Mouse (Mus musculus) midbrain, embryonic 16.5 days (tissue): ENCODE data around the gene Wnt10a. TPM values are rescaled to one million over a fixed set of nuclear protein-coding genes. Genes with fewer than 3 reads are reported as not detected.

Experiments
- ATAC-seq: fragments of 200-750 bp; cut with Nextera tagmentation; 2 replicates; pipeline ENCODE4 v1.8.0; 2017; ENCODE audit warnings: moderate TSS enrichment
- H3K27ac ChIP-seq: fragments of 300-500 bp; sonication (generic); 2 replicates; pipeline ENCODE4 v1.5.1; 2014; ENCODE audit warnings: mild to moderate bottlenecking, low read length, mixed read lengths
- H3K27me3 ChIP-seq: fragments of 300-500 bp; sonication (generic); 2 replicates; pipeline ENCODE4 v1.6.1; 2014; ENCODE audit warnings: low read depth, low read length, mixed read lengths; ENCODE audit not compliant: control insufficient read depth, insufficient read depth
- H3K36me3 ChIP-seq: fragments of 300-500 bp; sonication (generic); 2 replicates; pipeline ENCODE4 v1.6.1; 2014; ENCODE audit warnings: mild to moderate bottlenecking, low read length, moderate library complexity, mixed read lengths; ENCODE audit not compliant: control insufficient read depth, insufficient read depth
- H3K4me1 ChIP-seq: fragments of 300-500 bp; sonication (generic); 2 replicates; pipeline ENCODE4 v1.6.1; 2014; ENCODE audit warnings: mild to moderate bottlenecking, low read length, mixed read lengths; ENCODE audit not compliant: control insufficient read depth, insufficient read depth
- H3K4me2 ChIP-seq: fragments of 300-500 bp; sonication (generic); 2 replicates; pipeline ENCODE4 v1.6.1; 2014; ENCODE audit warnings: mild to moderate bottlenecking, low read length, mixed read lengths
- H3K4me3 ChIP-seq: fragments of 300-500 bp; sonication (generic); 2 replicates; pipeline ENCODE4 v1.5.1; 2014; ENCODE audit warnings: low read depth, mild to moderate bottlenecking, low read length, moderate library complexity, mixed read lengths
- H3K9ac ChIP-seq: fragments of 300-500 bp; sonication (generic); 2 replicates; pipeline ENCODE4 v1.6.1; 2014; ENCODE audit warnings: low read depth, low read length, mixed read lengths
- H3K9me3 ChIP-seq: fragments of 300-500 bp; sonication (generic); replicated peaks from 2 replicates; pipeline ENCODE4 v1.6.1; 2014; ENCODE audit warnings: mild to moderate bottlenecking, low read length, mixed read lengths; ENCODE audit not compliant: control insufficient read depth, poor library complexity, severe bottlenecking
- WGBS: fragments of 180-500 bp; shearing (Covaris S2); extraction: QIAGEN DNeasy Blood & Tissue Kit; methylation state at CpG from one replicate; pipeline ENCODE4 v1.1.7; 2014; 5-methylcytosine and 5-hydroxymethylcytosine counted together
- polyA plus RNA-seq: library from polyadenylated mRNA; unstranded; fragments of >200 nt; fragmentation: Nextera tagmentation; extraction: Ambion mirVana; gene quantifications from 2 replicates; pipeline ENCODE4 v1.2.1, GENCODE M21; 2015

Wnt10a gene
- polyA plus RNA-seq, 1 experiment from 2014 or later = 0.10 TPM

DNA sequence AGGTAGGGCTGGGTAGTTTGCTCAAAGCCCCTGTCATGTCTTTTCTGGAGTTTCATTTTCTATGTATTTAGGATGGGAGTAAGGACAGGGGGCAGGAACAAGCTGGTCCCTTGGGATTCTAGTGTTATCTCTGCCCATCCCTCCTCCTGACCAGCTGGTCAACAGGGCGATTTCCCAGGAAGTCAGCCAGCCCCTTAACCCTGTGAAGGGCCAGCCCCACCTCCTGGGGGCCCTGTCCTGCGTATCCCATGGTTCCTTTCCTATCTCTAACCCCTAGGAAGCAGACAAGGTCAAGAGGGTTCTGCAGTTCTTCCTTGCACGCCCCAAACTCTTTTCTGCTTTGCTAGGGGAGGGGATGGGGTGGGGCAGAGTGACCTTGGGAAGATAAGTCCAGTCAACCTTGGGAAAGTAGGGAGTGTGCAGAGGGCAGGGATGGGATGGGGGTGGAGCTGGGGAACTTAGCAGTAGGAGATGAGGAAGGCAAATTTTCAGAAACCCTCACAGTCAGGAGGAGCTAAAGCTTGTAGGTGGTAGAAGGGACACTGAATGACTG is 12.3 kb upstream of the Wnt10a start:
- Histone ChIP-seq H3K27ac (no peak overlapping the region), H3K4me2 (no peak overlapping the region), H3K4me3 (no peak overlapping the region), H3K9me3 (no peaks in the 10 kb centered on the region), H3K36me3 (no peaks in the 10 kb centered on the region), H3K4me1 (peaks cover 9% of the 10 kb centered on the region), H3K9ac (no peak overlapping the region), H3K27me3 (peaks cover 65% of the 10 kb centered on the region)
- 43% methylated on average over 3 of the region's 3 CpGs for WGBS
- ATAC-seq = no peak

DNA sequence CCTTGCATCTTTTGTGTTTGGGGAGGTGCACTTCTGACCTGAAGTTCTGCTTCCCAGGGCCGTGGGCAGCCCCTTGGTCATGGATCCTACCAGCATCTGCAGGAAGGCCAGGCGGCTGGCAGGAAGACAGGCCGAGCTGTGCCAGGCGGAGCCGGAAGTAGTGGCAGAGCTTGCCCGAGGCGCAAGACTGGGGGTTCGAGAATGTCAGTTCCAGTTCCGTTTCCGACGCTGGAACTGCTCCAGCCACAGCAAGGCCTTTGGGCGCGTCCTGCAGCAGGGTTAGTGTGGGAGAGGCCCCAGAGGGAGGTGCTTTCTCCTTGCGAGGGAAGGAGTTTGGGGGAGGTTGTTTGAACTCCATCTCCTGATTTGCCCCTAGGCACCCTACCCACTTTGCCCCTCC is 9.3 kb upstream of the Wnt10a start:
- Histone ChIP-seq H3K36me3 (no peaks in the 10 kb centered on the region), H3K4me3 (no peak overlapping the region), H3K27ac (no peak overlapping the region), H3K9ac (no peak overlapping the region), H3K4me2 (no peak overlapping the region), H3K4me1 (peaks cover 13% of the 10 kb centered on the region), H3K27me3 (peaks cover 64% of the 10 kb centered on the region), H3K9me3 (no peaks in the 10 kb centered on the region; the same call in 1 of the 2 replicates)
- 14% methylated on average over 14 of the region's 14 CpGs for WGBS
- no peak for ATAC-seq

DNA sequence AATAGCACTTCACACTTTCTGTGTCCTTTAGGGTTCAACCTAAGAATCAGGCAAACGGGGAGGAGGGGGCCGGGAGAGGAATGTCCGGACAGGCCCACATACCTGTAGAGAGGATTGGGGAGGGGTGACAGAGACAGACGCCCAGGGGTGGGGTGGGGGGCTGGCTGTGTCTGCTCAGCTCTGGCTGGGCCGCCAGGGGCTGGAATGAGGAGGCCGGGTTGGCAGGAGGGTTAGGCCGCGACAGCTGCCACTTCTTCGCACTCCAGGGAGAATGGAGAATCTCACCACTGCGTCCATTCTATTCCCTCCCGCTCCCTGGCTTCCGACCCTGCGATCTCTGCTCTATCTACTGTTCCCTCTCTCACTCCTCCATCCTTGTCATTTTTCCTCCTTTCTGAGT is 7.8 kb upstream of the Wnt10a start:
- ATAC-seq = peak; percentile 22; the same call in 1 of the 2 replicates
- H3K27ac ChIP-seq = no peak overlapping the region
- H3K27me3 ChIP-seq = peaks cover 75% of the 10 kb centered on the region
- H3K36me3 ChIP-seq = no peaks in the 10 kb centered on the region
- H3K4me3 ChIP-seq = peak overlapping the region; percentile 39
- 3% methylated on average over 12 of the region's 13 CpGs for WGBS
- no peaks in the 10 kb centered on the region; the same call in 1 of the 2 replicates for H3K9me3 ChIP-seq
- H3K4me2 ChIP-seq = peak overlapping the region; percentile 81
- peaks cover 13% of the 10 kb centered on the region for H3K4me1 ChIP-seq
- peak overlapping the region; percentile 50 for H3K9ac ChIP-seq

DNA sequence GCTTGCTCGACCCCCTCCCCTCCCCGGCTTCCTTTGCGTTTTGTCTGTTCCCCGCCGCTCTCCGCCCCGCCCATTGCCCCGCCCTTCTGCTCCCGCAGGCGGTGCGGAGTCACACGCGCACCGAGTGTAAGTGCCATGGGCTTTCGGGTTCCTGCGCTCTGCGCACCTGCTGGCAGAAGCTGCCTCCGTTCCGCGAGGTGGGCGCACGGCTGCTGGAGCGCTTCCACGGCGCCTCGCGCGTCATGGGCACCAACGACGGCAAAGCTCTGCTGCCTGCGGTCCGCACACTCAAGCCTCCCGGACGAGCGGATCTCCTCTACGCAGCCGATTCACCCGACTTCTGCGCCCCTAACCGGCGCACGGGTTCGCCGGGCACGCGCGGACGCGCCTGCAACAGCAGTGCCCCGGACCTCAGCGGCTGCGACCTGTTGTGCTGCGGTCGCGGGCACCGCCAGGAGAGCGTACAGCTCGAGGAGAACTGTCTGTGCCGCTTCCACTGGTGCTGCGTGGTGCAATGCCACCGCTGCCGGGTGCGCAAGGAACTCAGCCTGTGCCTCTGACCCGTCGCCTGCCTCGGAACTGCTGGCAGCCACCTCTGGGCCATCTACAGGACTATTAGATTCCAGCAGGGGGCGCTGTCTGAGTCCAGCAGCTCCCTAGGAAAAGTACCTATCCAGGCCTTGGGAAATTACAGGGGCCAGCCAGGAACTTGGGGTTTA is 7.1 kb upstream of the Wnt10a start:
- no peaks in the 10 kb centered on the region for H3K36me3 ChIP-seq
- no peaks in the 10 kb centered on the region; the same call in 1 of the 2 replicates for H3K9me3 ChIP-seq
- H3K9ac ChIP-seq = peak overlapping the region; percentile 50
- peaks cover 77% of the 10 kb centered on the region for H3K27me3 ChIP-seq
- under 1% methylated on average over 67 of the region's 67 CpGs for WGBS
- peaks cover 13% of the 10 kb centered on the region for H3K4me1 ChIP-seq
- peak; percentile 67 for ATAC-seq
- H3K4me3 ChIP-seq = peak overlapping the region; percentile 39
- H3K4me2 ChIP-seq = peak overlapping the region; percentile 81
- H3K27ac ChIP-seq = no peak overlapping the region

DNA sequence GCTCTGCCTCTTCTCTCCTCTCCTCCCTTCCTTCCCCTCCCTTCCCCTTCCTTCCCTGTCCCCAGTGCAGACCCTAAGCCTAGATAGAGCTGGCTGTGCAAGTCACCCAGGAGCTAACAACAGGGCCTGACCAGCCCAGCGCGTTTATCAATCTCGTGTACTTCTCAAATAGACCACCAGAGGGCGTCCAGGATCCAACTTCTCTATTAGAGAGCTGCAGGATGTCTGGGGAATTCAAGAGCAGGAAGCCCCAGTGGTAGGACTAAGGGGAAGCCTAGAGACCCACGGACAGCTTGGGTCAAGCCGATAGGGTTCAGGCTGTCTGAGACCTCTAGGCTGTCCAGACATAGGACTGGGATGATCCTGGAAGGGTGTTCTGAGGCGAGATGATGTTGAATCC is 3.5 kb upstream of the Wnt10a start:
- no peak overlapping the region for H3K4me3 ChIP-seq
- no peak overlapping the region for H3K9ac ChIP-seq
- H3K4me1 ChIP-seq = peaks cover 19% of the 10 kb centered on the region
- no peaks in the 10 kb centered on the region for H3K36me3 ChIP-seq
- peaks cover 80% of the 10 kb centered on the region for H3K27me3 ChIP-seq
- no peak; the same call in 1 of the 2 replicates for ATAC-seq
- no peak overlapping the region for H3K27ac ChIP-seq
- WGBS = 9% methylated on average over 7 of the region's 7 CpGs
- no peak overlapping the region for H3K4me2 ChIP-seq
- H3K9me3 ChIP-seq = no peaks in the 10 kb centered on the region; the same call in 1 of the 2 replicates

DNA sequence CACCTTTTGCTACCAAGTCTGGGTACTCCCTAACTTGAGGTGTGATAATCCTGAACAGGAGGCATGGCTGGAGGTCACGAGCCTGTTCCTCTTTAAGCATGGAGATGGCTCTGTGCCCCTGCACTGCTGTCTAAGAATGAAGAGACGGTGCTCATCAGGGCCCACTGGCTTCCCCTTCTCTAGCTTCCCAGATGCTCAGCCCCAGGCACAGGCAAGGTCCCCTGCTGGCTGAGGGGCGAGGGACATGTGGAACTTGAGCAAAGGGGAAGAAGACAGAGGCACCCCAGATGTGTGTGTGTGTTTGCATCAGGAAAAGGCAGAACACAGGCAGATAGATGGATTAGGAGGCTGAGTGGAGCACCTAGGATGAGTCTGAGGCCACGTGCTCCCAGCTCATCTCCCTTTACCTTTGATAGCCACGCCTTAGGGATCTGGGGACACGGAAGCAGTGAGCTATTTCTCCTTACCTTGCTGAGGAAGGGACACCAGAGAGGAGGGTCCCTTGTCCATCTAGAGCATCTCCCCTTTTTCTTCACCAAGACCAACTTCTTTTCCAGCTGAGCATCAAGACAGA is 2.6 kb upstream of the Wnt10a start:
- Histone ChIP-seq H3K9ac (no peak overlapping the region), H3K4me2 (no peak overlapping the region), H3K9me3 (no peaks in the 10 kb centered on the region; the same call in 1 of the 2 replicates), H3K4me1 (peaks cover 15% of the 10 kb centered on the region), H3K27me3 (peaks cover 79% of the 10 kb centered on the region), H3K36me3 (no peaks in the 10 kb centered on the region), H3K27ac (no peak overlapping the region), H3K4me3 (no peak overlapping the region)
- ATAC-seq = no peak
- 21% methylated on average over 6 of the region's 6 CpGs for WGBS

DNA sequence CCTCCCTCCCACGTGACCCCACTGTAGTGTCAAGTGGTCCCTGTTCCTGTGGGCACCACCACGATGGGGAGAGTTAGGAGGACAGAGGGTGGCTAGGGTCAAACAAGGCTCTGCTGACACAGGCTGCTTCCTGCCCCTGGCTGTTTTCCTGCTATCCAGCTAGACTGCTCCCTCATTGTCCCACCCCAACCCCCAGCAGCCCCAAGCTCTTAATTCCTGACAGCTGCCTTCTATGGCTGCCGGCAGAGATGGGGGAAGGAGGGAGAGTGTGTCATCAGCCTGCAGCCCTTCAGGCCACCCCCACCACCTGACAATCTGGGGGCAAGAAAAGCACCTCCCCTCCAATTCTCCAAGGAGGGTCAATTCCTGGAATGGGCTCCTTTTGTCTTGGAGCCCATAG is 1.2 kb upstream of the Wnt10a start:
- no peak overlapping the region for H3K4me2 ChIP-seq
- ATAC-seq = no peak
- H3K36me3 ChIP-seq = no peaks in the 10 kb centered on the region
- peaks cover 20% of the 10 kb centered on the region for H3K4me1 ChIP-seq
- H3K4me3 ChIP-seq = no peak overlapping the region
- 7% methylated on average over 3 of the region's 3 CpGs for WGBS
- H3K27ac ChIP-seq = no peak overlapping the region
- H3K9me3 ChIP-seq = no peaks in the 10 kb centered on the region; the same call in 1 of the 2 replicates
- peaks cover 72% of the 10 kb centered on the region for H3K27me3 ChIP-seq
- H3K9ac ChIP-seq = no peak overlapping the region

DNA sequence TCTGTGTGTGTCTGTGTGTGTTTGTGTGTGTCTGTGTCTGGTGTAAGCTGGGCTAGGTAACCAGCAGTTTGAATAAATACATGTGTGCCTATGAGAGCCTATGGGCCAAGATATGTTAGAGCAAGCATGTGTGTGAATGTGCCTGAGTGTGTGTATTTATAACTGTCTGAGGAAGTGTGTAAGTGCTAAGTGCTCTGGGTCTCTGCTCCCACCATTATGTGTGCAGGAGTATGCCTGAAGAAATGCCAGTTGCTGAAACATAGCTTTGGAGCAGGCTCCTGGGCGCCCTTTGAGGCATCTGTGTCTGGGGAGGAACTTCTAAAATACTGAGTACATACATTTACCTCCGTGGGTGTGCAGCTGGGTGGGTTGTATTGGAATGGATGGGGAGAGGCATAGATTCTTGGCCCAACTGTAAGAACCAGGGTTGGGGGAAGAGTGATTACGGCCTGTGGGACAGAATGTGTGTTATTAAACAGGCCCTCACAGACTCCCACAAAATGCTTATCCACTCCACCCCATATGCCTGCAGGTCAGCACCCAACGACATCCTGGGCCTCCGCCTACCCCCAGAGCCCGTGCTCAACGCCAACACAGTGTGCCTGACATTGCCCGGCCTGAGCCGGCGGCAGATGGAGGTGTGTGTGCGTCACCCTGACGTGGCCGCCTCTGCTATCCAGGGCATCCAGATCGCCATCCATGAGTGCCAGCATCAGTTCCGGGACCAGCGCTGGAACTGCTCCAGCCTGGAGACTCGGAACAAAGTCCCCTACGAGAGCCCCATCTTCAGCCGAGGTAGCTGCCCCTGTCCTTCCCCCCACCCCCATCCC is 1.7 kb downstream of the Wnt10a start:
- no peak for ATAC-seq
- Histone ChIP-seq H3K9ac (0 out of 2 replicates have a peak overlapping the region, but pooled peaks have one; percentile 6), H3K27ac (no peak overlapping the region), H3K4me3 (no peak overlapping the region), H3K27me3 (peaks cover 64% of the 10 kb centered on the region), H3K36me3 (no peaks in the 10 kb centered on the region), H3K9me3 (no peaks in the 10 kb centered on the region), H3K4me2 (no peak overlapping the region), H3K4me1 (peaks cover 26% of the 10 kb centered on the region)
- 15% methylated on average over 19 of the region's 19 CpGs for WGBS
